Mouse (Mus musculus) myocyte (in vitro differentiated cells): Measurements from ENCODE around the gene Ano5.

Experiments
- CEBPB ChIP-seq: IDR thresholded peaks from 2 replicates; pipeline ENCODE4 v1.6.1; 2011; ENCODE audit warnings: mild to moderate bottlenecking, moderate library complexity; ENCODE audit not compliant: poor library complexity, insufficient read depth, severe bottlenecking
- MAX ChIP-seq: IDR thresholded peaks from one replicate; pipeline ENCODE4 v1.6.1; 2011; ENCODE audit warnings: low read depth, mild to moderate bottlenecking, control low read depth
- MYOD1 ChIP-seq, 3 experiments: IDR thresholded peaks; one replicate each; pipeline ENCODE4 v1.6.1; 2011; ENCODE audit warnings: control low read depth in 2 of 3, low read depth in 2 of 3, mild to moderate bottlenecking in 2 of 3, moderate library complexity in 1 of 3; ENCODE audit not compliant: insufficient read length in 2 of 3, control insufficient read depth in 1 of 3
- MYOG ChIP-seq, 3 experiments: IDR thresholded peaks; one replicate each; pipeline ENCODE4 v1.6.1; 2011; ENCODE audit warnings: control low read depth in 2 of 3, low read depth in 2 of 3, mild to moderate bottlenecking in 2 of 3; ENCODE audit not compliant: insufficient read length in 2 of 3, control insufficient read depth in 1 of 3, insufficient read depth in 1 of 3
- POLR2A ChIP-seq: IDR thresholded peaks from one replicate; pipeline ENCODE4 v1.6.1; 2011; ENCODE audit warnings: low read depth, mild to moderate bottlenecking, control low read depth, moderate library complexity; ENCODE audit not compliant: insufficient read length
- POLR2AphosphoS2 ChIP-seq: IDR thresholded peaks from one replicate; pipeline ENCODE4 v1.6.1; 2011; ENCODE audit warnings: low read depth, control low read depth; ENCODE audit not compliant: insufficient read length
- REST ChIP-seq: IDR thresholded peaks from one replicate; pipeline ENCODE4 v1.6.1; 2011; ENCODE audit warnings: mild to moderate bottlenecking, control low read depth, moderate library complexity; ENCODE audit not compliant: insufficient read depth, insufficient read length
- TCF12 ChIP-seq: IDR thresholded peaks from one replicate; pipeline ENCODE4 v1.6.1; 2011; ENCODE audit warnings: mild to moderate bottlenecking, control low read depth; ENCODE audit not compliant: poor library complexity, insufficient read depth, severe bottlenecking
- TCF3 ChIP-seq: IDR thresholded peaks from one replicate; pipeline ENCODE4 v1.6.1; 2011; ENCODE audit warnings: low read depth, control low read depth; ENCODE audit not compliant: insufficient read length
- USF1 ChIP-seq: IDR thresholded peaks from one replicate; pipeline ENCODE4 v1.6.1; 2011; ENCODE audit warnings: low read depth, mild to moderate bottlenecking, control low read depth, moderate library complexity

GRCm38 (mm10) chr7:51499396-51499795 lies 11.4 kb upstream of the Ano5 start:
- TF ChIP-seq MYOD1 (IDR thresholded peaks at IDR 0.05; ENCODE audit: control insufficient read depth in 1 of 3, insufficient read length in 2 of 3, low read depth in 2 of 3) (no peak), CEBPB (no peak), REST (no peak), POLR2A (no peak), TCF12 (no peak), USF1 (no peak), MYOG (IDR thresholded peaks at IDR 0.05; ENCODE audit: control insufficient read depth in 1 of 3, insufficient read depth in 1 of 3, insufficient read length in 2 of 3, low read depth in 2 of 3) (no peak), MAX (no peak), POLR2AphosphoS2 (no peak), TCF3 (no peak)
